Mouse (Mus musculus) heart, embryonic 11.5 days (tissue): Measurements from ENCODE around the gene Rab13. TPM values are rescaled to one million over a fixed set of nuclear protein-coding genes. Genes with fewer than 3 reads are reported as not detected.
A peak's percentile ranks its signal among the peaks of the same experiment; 100 is the strongest.

Experiments
- ATAC-seq: fragments of 200-750 bp; cut with Nextera tagmentation; replicated peaks from 2 replicates; pipeline ENCODE4 v1.8.0; 2017; ENCODE audit warnings: moderate library complexity; ENCODE audit not compliant: insufficient number of reproducible peaks, low FRiP score, low TSS enrichment
- H3K27ac ChIP-seq: fragments of 300-500 bp; sonication (generic); 2 replicates; pipeline ENCODE4 v1.5.1; 2014; ENCODE audit warnings: mild to moderate bottlenecking, low read depth, low read length
- H3K27me3 ChIP-seq: fragments of 300-500 bp; sonication (generic); 2 replicates; pipeline ENCODE4 v1.6.1; 2014; ENCODE audit warnings: mild to moderate bottlenecking, low read length, mixed read lengths; ENCODE audit not compliant: control insufficient read depth, insufficient read depth
- H3K36me3 ChIP-seq: fragments of 300-500 bp; sonication (generic); 2 replicates; pipeline ENCODE4 v1.6.1; 2014; ENCODE audit warnings: mild to moderate bottlenecking, low read length, moderate library complexity, mixed read lengths; ENCODE audit not compliant: control insufficient read depth, insufficient read depth
- H3K4me1 ChIP-seq: fragments of 300-500 bp; sonication (generic); 2 replicates; pipeline ENCODE4 v1.6.1; 2014; ENCODE audit warnings: low read length; ENCODE audit not compliant: control insufficient read depth, insufficient read depth
- H3K4me2 ChIP-seq: fragments of 300-500 bp; sonication (generic); 2 replicates; pipeline ENCODE4 v1.6.1; 2014; ENCODE audit warnings: mild to moderate bottlenecking, moderate library complexity
- H3K4me3 ChIP-seq: fragments of 300-500 bp; sonication (generic); 2 replicates; pipeline ENCODE4 v1.5.1; 2014; ENCODE audit warnings: low read depth, low read length
- H3K9ac ChIP-seq: fragments of 300-500 bp; sonication (generic); 2 replicates; pipeline ENCODE4 v1.6.1; 2014; ENCODE audit warnings: mild to moderate bottlenecking, low read depth, low read length, moderate library complexity
- H3K9me3 ChIP-seq: fragments of 300-500 bp; sonication (generic); replicated peaks from 2 replicates; pipeline ENCODE4 v1.6.1; 2016; ENCODE audit warnings: low read length; ENCODE audit not compliant: control insufficient read depth
- WGBS: fragments of 180-500 bp; shearing (Covaris S2); extraction: QIAGEN DNeasy Blood & Tissue Kit; methylation state at CpG from one replicate; pipeline ENCODE4 v1.1.7; 2014; ENCODE audit not compliant: insufficient replicate concordance; 5-methylcytosine and 5-hydroxymethylcytosine counted together
- polyA plus RNA-seq: library from polyadenylated mRNA; unstranded; fragments of >200 nt; fragmentation: Nextera tagmentation; extraction: Ambion mirVana; gene quantifications from 2 replicates; pipeline ENCODE4 v1.2.1, GENCODE M21; 2014

Gene Rab13
- polyA plus RNA-seq, 1 experiment from 2014 or later: 16.6 TPM

GRCm38 (mm10) chr3:90220531-90220951, 7.0 kb downstream of the Rab13 start:
- Histone ChIP-seq H3K27ac (peak overlapping the region; percentile 77), H3K9me3 (no peaks in the 10 kb centered on the region), H3K27me3 (no peaks in the 10 kb centered on the region), H3K4me1 (peaks cover 18% of the 10 kb centered on the region), H3K9ac (peak overlapping the region; percentile 73), H3K4me3 (peak overlapping the region; percentile 56), H3K4me2 (peak overlapping the region; percentile 84), H3K36me3 (peaks cover 12% of the 10 kb centered on the region; the same call in 1 of the 2 replicates)
- 1% methylated on average over 19 of the region's 20 CpGs for WGBS
- peak; percentile 72 for ATAC-seq

GRCm38 (mm10) chr3:90221123-90221522, 7.6 kb downstream of the Rab13 start:
- WGBS: 14% methylated on average over 5 of the region's 5 CpGs
- Histone ChIP-seq H3K36me3 (peaks cover 17% of the 10 kb centered on the region), H3K9ac (peak overlapping the region; percentile 73), H3K27me3 (no peaks in the 10 kb centered on the region), H3K4me1 (peaks cover 18% of the 10 kb centered on the region), H3K4me2 (peak overlapping the region; percentile 84), H3K9me3 (no peaks in the 10 kb centered on the region), H3K4me3 (peak overlapping the region; percentile 56), H3K27ac (peak overlapping the region; percentile 77)
- no peak for ATAC-seq

- H3K27me3 ChIP-seq: no peaks in the 10 kb centered on the region
- H3K4me2 ChIP-seq: 0 out of 2 replicates have a peak overlapping the region, but pooled peaks have one; percentile 84
- no peak for ATAC-seq
- no peaks in the 10 kb centered on the region for H3K9me3 ChIP-seq
- H3K9ac ChIP-seq: no peak overlapping the region
- peaks cover 18% of the 10 kb centered on the region for H3K4me1 ChIP-seq
- H3K36me3 ChIP-seq: peaks cover 17% of the 10 kb centered on the region
- 80% methylated on average over 4 of the region's 4 CpGs for WGBS
- H3K27ac ChIP-seq: no peak overlapping the region
- no peak overlapping the region for H3K4me3 ChIP-seq
Measured at GRCm38 (mm10) chr3:90222455-90222854, 9.0 kb downstream of the Rab13 start.

DNA sequence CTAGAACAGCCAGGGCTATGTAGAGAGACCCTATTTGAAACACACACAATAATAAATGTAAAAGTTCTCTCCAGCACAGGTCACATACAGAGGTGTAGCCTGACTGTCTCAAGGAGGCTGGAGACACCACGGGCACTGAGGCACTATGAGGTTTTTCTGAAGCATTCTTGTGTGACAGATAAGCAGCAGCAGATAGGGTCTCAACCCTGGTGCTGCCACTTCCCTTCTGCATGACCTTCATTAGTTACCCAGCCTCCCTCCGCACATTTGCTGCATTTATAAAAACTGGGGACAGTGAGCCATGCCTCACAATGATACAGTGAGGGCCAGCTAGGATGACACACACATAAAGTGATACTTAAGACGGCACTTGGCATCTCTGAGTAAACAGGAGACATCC, 9.4 kb downstream of the Rab13 start:
- H3K27ac ChIP-seq: no peak overlapping the region
- WGBS: 38% methylated on average over 3 of the region's 3 CpGs
- no peak for ATAC-seq

GRCm38 (mm10) chr3:90224331-90224730, 10.8 kb downstream of the Rab13 start:
- peaks cover 18% of the 10 kb centered on the region for H3K4me1 ChIP-seq
- H3K4me3 ChIP-seq: no peak overlapping the region
- no peak for ATAC-seq
- no peak overlapping the region for H3K4me2 ChIP-seq
- H3K9ac ChIP-seq: no peak overlapping the region
- H3K27ac ChIP-seq: no peak overlapping the region
- WGBS: 68% methylated on average over 10 of the region's 10 CpGs
- H3K27me3 ChIP-seq: no peaks in the 10 kb centered on the region
- peaks cover 17% of the 10 kb centered on the region for H3K36me3 ChIP-seq
- no peaks in the 10 kb centered on the region for H3K9me3 ChIP-seq

More for the DNA sequence above, 9.4 kb downstream of the Rab13 start:
- Histone ChIP-seq H3K9ac (no peak overlapping the region), H3K4me1 (peaks cover 18% of the 10 kb centered on the region), H3K27me3 (no peaks in the 10 kb centered on the region), H3K4me3 (no peak overlapping the region), H3K36me3 (peaks cover 17% of the 10 kb centered on the region), H3K9me3 (no peaks in the 10 kb centered on the region), H3K4me2 (no peak overlapping the region)

DNA sequence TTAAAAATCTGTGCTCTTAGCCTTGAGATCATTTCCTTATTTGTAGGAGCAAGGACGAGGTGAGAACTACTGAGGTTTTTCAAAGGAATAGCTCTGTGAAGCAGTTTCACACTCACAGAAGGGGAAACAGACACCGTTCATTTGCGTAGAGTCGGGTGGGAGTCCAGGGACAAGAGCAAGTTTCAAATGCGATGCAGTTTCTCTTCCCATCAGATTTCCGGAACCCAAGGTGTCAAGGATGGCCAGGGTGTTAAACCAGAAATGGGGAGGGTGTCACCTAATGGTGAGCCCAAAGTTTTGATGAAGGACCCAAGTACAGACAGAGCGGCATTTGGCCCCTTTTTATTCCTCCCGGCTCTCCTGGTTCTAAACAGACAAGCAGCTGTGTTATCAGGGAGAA, 17.6 kb downstream of the Rab13 start:
- Histone ChIP-seq H3K4me2 (peak overlapping the region; percentile 85), H3K4me1 (0 out of 2 replicates have a peak, but pooled peaks cover 3% of the 10 kb centered on the region), H3K9ac (peak overlapping the region; percentile 86), H3K36me3 (peaks cover 11% of the 10 kb centered on the region), H3K9me3 (no peaks in the 10 kb centered on the region), H3K27ac (peak overlapping the region; percentile 84; the same call in 1 of the 2 replicates), H3K27me3 (no peaks in the 10 kb centered on the region), H3K4me3 (peak overlapping the region; percentile 69)
- WGBS: 14% methylated on average over 8 of the region's 8 CpGs
- ATAC-seq: 0 out of 2 replicates have a peak, but pooled peaks have one; percentile 2

- Histone ChIP-seq H3K4me3 (peak within 1 kb of the TSS; percentile 69), H3K9ac (peak within 1 kb of the TSS; percentile 86), H3K9me3 (no peaks in the 10 kb centered on the region), H3K36me3 (peaks cover 11% of the 10 kb centered on the region), H3K27ac (peak within 1 kb of the TSS; percentile 84), H3K27me3 (no peaks in the 10 kb centered on the region), H3K4me2 (peak within 1 kb of the TSS; percentile 85), H3K4me1 (0 out of 2 replicates have a peak, but pooled peaks cover 3% of the 10 kb centered on the region)
- ATAC-seq: peak; percentile 91
- WGBS: under 1% methylated on average over 61 of the region's 61 CpGs
Measured at GRCm38 (mm10) chr3:90231507-90232333, 18.2 kb downstream of the Rab13 start, which contains the start of gene Jtb. TSS of gene Jtb (plus strand) at chr3:90231597.

DNA sequence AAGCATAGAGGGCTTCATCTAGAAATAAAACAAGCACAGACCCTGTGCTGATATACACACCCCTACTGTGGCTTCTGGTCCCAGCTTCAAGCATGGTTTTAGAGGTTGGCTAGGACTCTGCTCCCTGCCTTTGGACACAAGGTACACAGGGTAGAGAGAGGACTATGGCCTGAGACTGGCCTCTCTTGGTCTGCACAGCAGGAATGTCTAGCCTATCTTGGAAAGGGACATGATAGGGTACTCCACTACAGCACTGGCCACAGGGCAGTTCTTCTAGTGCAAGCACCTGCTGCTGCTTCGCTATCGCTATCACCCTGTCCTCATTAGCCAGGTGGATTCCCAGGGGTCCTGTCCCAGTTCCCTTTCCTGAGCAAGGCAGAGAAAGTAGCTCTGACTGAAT, 27.8 kb downstream of the Rab13 start:
- Histone ChIP-seq H3K4me2 (no peak overlapping the region), H3K36me3 (no peaks in the 10 kb centered on the region), H3K9ac (no peak overlapping the region), H3K27me3 (no peaks in the 10 kb centered on the region), H3K27ac (no peak overlapping the region), H3K4me3 (no peak overlapping the region), H3K9me3 (no peaks in the 10 kb centered on the region), H3K4me1 (peaks cover 9% of the 10 kb centered on the region; the same call in 1 of the 2 replicates)
- no peak for ATAC-seq
- WGBS: 80% methylated on average over 2 of the region's 2 CpGs
